Mouse (Mus musculus) embryonic facial prominence, embryonic 15.5 days (tissue): Measurements from ENCODE around the gene Map2k3. TPM values are rescaled to one million over a fixed set of nuclear protein-coding genes. Genes with fewer than 3 reads are reported as not detected.
"Not testable (repeated sequence)": the region's sequence is repeated elsewhere in the genome, so short reads cannot be mapped to it uniquely, and the experiment has no call there.

Experiments
- ATAC-seq: fragments of 200-750 bp; cut with Nextera tagmentation; 2 replicates; pipeline ENCODE4 v1.8.0; 2017; ENCODE audit warnings: low read depth, moderate TSS enrichment; ENCODE audit not compliant: insufficient number of reproducible peaks, low FRiP score, low TSS enrichment
- H3K27ac ChIP-seq: fragments of 300-500 bp; sonication (generic); replicated peaks from 2 replicates; pipeline ENCODE4 v1.5.1; 2015; ENCODE audit warnings: mild to moderate bottlenecking, inconsistent platforms
- H3K27me3 ChIP-seq: fragments of 300-500 bp; sonication (generic); 2 replicates; pipeline ENCODE4 v1.6.1; 2015; ENCODE audit warnings: inconsistent platforms
- H3K36me3 ChIP-seq: fragments of 300-500 bp; sonication (generic); 2 replicates; pipeline ENCODE4 v1.6.1; 2015; ENCODE audit warnings: mild to moderate bottlenecking, inconsistent platforms
- H3K4me1 ChIP-seq: fragments of 300-500 bp; sonication (generic); 2 replicates; pipeline ENCODE4 v1.6.1; 2015; ENCODE audit warnings: inconsistent platforms
- H3K4me2 ChIP-seq: fragments of 300-500 bp; sonication (generic); replicated peaks from 2 replicates; pipeline ENCODE4 v1.6.1; 2015; ENCODE audit warnings: mild to moderate bottlenecking, inconsistent platforms
- H3K4me3 ChIP-seq: fragments of 300-500 bp; sonication (generic); replicated peaks from 2 replicates; pipeline ENCODE4 v1.5.1; 2015; ENCODE audit warnings: mild to moderate bottlenecking, inconsistent platforms
- H3K9ac ChIP-seq: fragments of 300-500 bp; sonication (generic); 2 replicates; pipeline ENCODE4 v1.6.1; 2015; ENCODE audit warnings: inconsistent platforms
- H3K9me3 ChIP-seq: fragments of 300-500 bp; sonication (generic); replicated peaks from 2 replicates; pipeline ENCODE4 v1.6.1; 2016; ENCODE audit warnings: inconsistent platforms
- WGBS: fragments of 180-500 bp; shearing (Covaris S2); methylation state at CpG from one replicate; pipeline ENCODE4 v1.1.7; 2015; 5-methylcytosine and 5-hydroxymethylcytosine counted together
- polyA plus RNA-seq: library from polyadenylated mRNA; unstranded; fragments of >200 nt; fragmentation: Nextera tagmentation; extraction: Ambion mirVana; gene quantifications from 2 replicates; pipeline ENCODE4 v1.2.1, GENCODE M21; 2015

Gene Map2k3
- 102 and 113 TPM in 2 replicates for polyA plus RNA-seq

DNA sequence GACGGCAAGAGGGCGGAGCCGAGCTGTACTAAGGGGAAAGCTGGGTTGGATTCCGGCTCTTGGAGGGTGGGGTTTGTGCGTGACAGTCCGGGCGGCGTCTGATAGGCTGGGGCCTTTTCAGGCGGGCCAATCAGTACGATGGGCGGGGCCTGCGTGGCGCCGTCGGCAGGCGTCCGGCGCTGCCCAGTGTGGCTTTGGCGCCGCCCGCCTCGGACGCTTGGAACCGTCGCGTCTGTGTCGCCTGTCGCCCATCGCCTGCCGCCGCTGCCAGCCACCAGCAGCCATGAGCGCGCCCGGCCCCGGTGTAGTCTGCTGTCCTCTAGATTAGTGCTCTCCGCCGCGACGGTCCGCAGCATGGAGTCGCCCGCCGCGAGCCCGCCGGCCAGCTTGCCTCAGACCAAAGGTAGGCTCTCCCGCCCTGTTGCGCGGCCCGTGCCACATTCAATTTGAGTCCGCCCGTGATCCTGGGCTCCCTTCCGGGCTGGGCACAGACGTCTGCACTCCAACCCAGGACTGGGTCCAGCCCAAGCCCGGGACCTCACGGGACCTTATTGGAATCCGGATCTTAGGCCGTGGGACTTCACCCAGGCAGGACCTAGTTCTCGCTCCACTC is at the start of gene Map2k3:
Map2k3 (plus strand) TSS at position 165 of the 613 bp plus-strand sequence.
- under 1% methylated on average over 55 of the region's 59 CpGs for WGBS
- Histone ChIP-seq H3K36me3 (no peaks in the 10 kb centered on the region), H3K4me1 (peaks cover 50% of the 10 kb centered on the region)

DNA sequence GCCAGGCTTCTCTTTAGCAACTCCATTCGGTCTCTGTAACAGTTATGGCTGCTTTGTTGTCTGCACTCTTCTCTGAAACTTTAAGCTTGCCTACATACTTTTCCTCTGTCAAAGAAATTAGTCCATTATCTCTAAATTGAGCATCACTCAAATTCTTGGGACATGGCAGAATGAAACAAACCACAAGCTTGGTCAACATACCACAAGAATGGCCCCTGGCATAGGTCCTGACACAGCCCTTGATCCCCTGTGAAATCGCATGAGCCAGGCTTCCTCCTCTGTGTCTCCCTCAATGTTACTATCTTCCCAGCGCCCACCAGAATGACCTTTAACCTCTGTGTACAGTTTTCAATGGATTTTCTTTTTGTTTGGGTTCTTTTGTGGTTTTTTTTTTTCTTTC is 49.4 kb upstream of the Map2k3 start:
- Histone ChIP-seq H3K4me3 (no peak overlapping the region), H3K9me3 (no peaks in the 10 kb centered on the region), H3K4me1 (peaks cover 14% of the 10 kb centered on the region), H3K9ac (no peak overlapping the region), H3K27me3 (no peaks in the 10 kb centered on the region), H3K36me3 (no peaks in the 10 kb centered on the region), H3K4me2 (no peak overlapping the region), H3K27ac (no peak overlapping the region)
- ATAC-seq: no peak
- WGBS: 60% methylated on average over 3 of the region's 3 CpGs

More for the DNA sequence above, at the start of gene Map2k3:
- peak within 1 kb of the TSS; percentile 79 for H3K4me2 ChIP-seq
- peak within 1 kb of the TSS; percentile 66 for H3K9ac ChIP-seq
- peak within 1 kb of the TSS; percentile 81 for H3K4me3 ChIP-seq
- peak within 1 kb of the TSS; percentile 76 for H3K27ac ChIP-seq
- no peaks in the 10 kb centered on the region for H3K9me3 ChIP-seq
- H3K27me3 ChIP-seq: no peaks in the 10 kb centered on the region
- peak; percentile 97 for ATAC-seq

DNA sequence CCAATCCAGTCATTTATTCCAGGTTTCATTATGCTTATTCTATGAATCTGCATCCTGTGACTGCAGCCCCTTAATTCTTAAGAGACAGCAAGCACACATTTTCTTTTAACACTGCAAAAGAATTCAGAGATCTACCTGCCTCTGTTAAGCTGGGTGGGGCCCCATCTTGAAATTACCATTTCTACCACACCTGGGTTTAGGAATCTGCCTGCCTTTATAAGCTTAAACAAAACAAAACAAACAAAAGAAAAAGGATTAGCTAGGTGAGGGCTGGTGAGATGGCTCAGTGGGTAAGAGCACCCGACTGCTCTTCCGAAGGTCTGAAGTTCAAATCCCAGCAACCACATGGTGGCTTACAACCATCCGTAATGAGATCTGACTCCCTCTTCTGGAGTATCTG is 44.8 kb upstream of the Map2k3 start:
- not testable (repeated sequence) for H3K36me3 ChIP-seq, H3K27me3 ChIP-seq, H3K4me2 ChIP-seq, ATAC-seq, H3K9me3 ChIP-seq, H3K4me1 ChIP-seq, H3K4me3 ChIP-seq, H3K27ac ChIP-seq, H3K9ac ChIP-seq
- WGBS: 68% methylated on average over 3 of the region's 3 CpGs

DNA sequence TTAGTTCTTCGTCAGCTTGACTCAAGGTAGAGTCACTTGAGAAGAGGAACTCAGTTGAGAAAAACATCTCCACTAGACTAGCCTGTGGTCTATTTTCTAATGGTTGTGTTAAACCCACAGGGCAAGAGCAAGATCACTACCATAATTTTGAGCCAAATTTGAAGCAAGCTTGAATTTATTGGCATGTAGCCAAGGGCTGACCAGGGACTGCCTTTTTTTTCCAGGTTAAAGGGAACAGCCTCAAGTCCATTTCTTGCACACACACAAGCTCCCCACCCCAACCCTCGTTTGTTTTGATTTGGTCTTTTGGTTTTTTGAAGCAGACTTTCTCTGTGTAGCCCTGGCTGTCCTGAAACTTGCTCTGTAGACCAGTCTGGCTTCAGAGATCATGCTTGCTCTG is 42.0 kb upstream of the Map2k3 start:
- Histone ChIP-seq H3K4me1 (no peaks in the 10 kb centered on the region), H3K4me3 (no peak overlapping the region), H3K9ac (no peak overlapping the region), H3K9me3 (no peaks in the 10 kb centered on the region), H3K4me2 (no peak overlapping the region), H3K36me3 (no peaks in the 10 kb centered on the region), H3K27ac (no peak overlapping the region), H3K27me3 (no peaks in the 10 kb centered on the region)
- 47% methylated on average over 2 of the region's 2 CpGs for WGBS
- no peak for ATAC-seq

DNA sequence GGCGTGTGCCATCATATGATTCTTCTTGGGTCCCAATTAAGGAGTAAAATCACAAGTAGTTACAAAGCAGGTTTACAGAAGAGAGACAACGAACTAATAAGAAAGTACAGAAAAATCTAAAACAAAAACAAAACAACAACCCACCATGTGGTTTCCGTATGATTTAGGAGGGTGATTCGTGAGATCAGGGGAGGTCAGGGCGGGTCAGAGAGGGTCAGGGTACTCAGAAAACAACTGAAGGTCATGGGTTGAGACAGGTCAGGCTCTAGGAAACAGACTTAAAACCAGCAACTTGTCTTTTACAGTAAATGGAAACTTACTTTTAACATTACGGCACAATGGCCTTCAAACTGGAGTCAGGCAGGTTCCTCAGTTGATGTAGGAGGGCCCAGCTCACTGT is 41.5 kb upstream of the Map2k3 start:
- no peak overlapping the region for H3K9ac ChIP-seq
- H3K27ac ChIP-seq: no peak overlapping the region
- no peaks in the 10 kb centered on the region for H3K4me1 ChIP-seq
- H3K4me2 ChIP-seq: no peak overlapping the region
- no peak overlapping the region for H3K4me3 ChIP-seq
- no peak for ATAC-seq
- H3K36me3 ChIP-seq: no peaks in the 10 kb centered on the region
- H3K9me3 ChIP-seq: no peaks in the 10 kb centered on the region
- H3K27me3 ChIP-seq: no peaks in the 10 kb centered on the region
- 35% methylated on average over 6 of the region's 6 CpGs for WGBS

DNA sequence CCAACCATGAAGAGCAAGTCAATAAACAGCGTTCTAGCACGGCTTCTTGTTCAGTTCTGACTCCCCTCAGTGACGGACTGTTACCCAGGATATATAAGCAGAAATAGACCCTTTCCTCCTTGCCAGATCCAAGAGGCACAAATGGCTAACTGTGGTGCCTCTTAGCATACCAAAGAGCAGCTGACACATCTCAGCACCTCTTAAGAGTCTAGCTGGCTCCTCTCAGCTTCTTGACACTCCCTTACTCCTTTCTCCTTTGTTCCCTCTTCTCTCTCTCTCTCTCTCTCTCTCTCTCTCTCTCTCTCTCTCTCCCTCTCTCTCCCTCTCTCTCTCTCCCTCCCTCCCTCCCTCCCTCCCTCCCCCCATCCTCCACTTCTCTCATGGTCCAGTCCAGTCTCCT is 41.1 kb upstream of the Map2k3 start:
- no peak overlapping the region for H3K9ac ChIP-seq
- H3K27ac ChIP-seq: no peak overlapping the region
- H3K9me3 ChIP-seq: no peaks in the 10 kb centered on the region
- H3K36me3 ChIP-seq: no peaks in the 10 kb centered on the region
- no peak for ATAC-seq
- H3K4me3 ChIP-seq: no peak overlapping the region
- WGBS: 62% methylated on average over 3 of the region's 3 CpGs
- 0 out of 2 replicates have a peak, but pooled peaks cover 2% of the 10 kb centered on the region for H3K4me1 ChIP-seq
- no peak overlapping the region for H3K4me2 ChIP-seq
- H3K27me3 ChIP-seq: no peaks in the 10 kb centered on the region

DNA sequence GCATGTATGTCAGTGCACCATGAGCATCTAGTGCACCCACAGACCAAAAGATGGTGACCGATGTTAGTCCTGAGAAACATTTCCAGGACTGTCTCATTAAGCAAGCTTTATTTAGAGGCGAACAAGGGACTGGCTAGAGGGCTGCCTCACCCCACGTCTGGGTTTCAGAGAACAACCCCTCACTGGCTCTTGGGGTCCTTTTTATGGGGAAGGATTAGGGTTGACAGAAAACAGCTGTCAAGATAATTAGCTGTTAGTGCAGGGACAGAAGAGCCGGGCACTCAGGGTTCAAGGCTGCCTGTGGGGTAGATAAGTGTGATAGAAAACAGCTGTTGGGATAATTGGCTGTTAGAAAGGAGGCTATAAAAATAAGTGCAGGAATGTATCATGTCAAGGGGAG is 35.9 kb upstream of the Map2k3 start:
- Histone ChIP-seq H3K4me3 (no peak overlapping the region), H3K9me3 (no peaks in the 10 kb centered on the region), H3K4me1 (0 out of 2 replicates have a peak, but pooled peaks cover 8% of the 10 kb centered on the region), H3K27ac (no peak overlapping the region), H3K36me3 (no peaks in the 10 kb centered on the region), H3K9ac (no peak overlapping the region), H3K4me2 (no peak overlapping the region), H3K27me3 (no peaks in the 10 kb centered on the region)
- 12% methylated on average over 4 of the region's 4 CpGs for WGBS
- ATAC-seq: no peak; the same call in 1 of the 2 replicates

DNA sequence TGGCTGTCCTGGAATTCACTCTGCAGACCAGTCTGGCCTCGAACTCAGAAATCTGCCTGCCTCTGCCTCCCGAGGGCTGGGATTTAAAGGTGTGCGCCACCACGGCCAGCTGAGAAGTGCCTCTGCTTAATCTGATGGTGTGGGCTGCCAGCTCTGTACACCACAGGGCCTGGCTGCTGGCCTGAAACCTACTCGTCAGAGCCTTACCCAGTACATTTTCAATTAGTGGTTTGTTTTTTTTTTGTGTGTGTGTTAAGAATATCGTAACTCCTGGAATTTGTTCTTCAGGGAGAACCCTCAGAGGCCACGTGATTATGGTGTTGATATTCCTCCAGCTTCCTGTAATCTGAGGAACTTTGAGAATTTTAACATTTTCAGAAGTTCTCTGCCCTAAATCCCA is 29.8 kb upstream of the Map2k3 start:
- Histone ChIP-seq H3K9me3 (no peaks in the 10 kb centered on the region), H3K36me3 (peaks cover 35% of the 10 kb centered on the region), H3K9ac (no peak overlapping the region), H3K27me3 (no peaks in the 10 kb centered on the region), H3K4me3 (no peak overlapping the region), H3K4me1 (no peaks in the 10 kb centered on the region), H3K27ac (no peak overlapping the region), H3K4me2 (no peak overlapping the region)
- 60% methylated on average over 7 of the region's 7 CpGs for WGBS
- ATAC-seq: no peak

DNA sequence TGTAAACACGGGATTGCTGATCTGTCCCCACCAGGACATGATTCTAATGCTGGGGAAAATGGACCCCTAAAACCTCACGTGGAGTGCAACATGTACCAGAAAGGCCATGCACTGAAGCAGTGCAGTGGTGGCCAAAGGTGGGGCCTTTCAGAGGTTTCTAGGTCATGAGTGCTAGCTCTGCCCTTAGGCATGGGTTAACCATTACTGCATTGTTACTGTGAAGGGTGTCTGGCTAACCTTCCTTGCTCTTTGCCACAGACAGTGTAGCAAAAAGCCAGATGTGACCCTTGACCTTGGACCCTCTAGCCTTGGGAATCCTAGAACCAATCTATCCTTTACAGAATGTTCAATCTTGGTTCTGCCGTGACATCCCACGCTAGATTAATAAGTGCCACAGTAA is 29.3 kb upstream of the Map2k3 start:
- Histone ChIP-seq H3K36me3 (peaks cover 35% of the 10 kb centered on the region), H3K4me1 (no peaks in the 10 kb centered on the region), H3K9ac (no peak overlapping the region), H3K4me2 (no peak overlapping the region), H3K9me3 (no peaks in the 10 kb centered on the region), H3K27ac (no peak overlapping the region), H3K4me3 (no peak overlapping the region), H3K27me3 (no peaks in the 10 kb centered on the region)
- WGBS: 27% methylated on average over 4 of the region's 4 CpGs
- ATAC-seq: no peak

DNA sequence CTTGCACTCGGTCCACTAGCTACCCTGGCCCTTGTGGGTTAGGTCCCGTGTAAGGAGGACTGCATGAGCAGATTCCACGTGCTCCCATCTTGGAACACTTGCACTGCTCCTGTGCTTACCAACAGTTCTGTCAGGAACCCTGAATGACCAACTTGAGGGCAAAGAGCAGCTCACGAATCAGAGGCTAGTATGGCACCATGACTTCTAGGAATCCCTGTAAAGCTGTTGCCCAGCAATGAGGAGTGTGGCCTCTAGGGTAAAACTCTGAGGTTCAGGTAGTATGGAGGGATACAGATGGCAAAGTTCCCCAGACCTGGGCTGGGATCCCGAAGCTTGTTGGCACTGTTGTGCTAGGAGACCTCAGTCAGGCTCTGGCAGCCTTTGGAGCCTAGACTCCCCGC is 28.2 kb upstream of the Map2k3 start:
- no peak overlapping the region for H3K4me3 ChIP-seq
- H3K27ac ChIP-seq: no peak overlapping the region
- peaks cover 35% of the 10 kb centered on the region for H3K36me3 ChIP-seq
- H3K9me3 ChIP-seq: no peaks in the 10 kb centered on the region
- WGBS: 86% methylated on average over 6 of the region's 6 CpGs
- H3K9ac ChIP-seq: no peak overlapping the region
- no peaks in the 10 kb centered on the region for H3K4me1 ChIP-seq
- no peaks in the 10 kb centered on the region for H3K27me3 ChIP-seq
- H3K4me2 ChIP-seq: no peak overlapping the region
- no peak for ATAC-seq

DNA sequence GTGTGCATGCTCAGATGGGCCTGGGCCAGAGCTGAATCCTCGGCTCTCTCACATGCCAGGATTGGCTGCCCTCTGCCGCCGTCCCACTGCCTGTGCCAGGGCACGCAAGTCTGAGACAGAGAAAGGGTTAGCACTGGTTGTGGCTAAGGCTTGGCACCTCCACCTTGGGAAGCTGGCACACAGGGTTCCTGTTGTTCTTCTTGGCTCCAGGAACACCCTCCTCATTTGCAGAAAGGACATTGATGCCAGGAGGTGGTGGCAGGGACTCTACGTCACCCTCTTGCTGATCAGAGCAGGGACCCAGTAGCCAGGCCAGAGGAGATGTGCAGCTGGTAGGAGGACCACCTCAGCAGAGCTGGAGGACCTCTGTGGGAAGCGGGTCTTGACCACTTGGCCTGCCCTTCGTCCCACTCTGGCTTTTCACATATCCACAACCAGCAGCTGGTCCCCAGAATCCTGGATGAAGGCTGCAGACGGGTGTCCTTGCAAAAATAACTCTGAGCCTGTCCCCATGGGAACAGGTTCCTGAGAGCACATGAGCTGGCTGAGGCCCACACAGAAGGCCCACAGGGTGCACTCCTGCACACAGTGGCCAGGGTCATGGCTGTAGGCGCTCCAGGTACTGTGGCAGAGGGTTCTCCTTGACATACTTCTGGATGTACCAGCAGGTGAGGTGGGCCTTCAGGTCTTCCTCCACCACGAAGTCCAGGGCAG is 26.3 kb upstream of the Map2k3 start:
- ATAC-seq: no peak
- no peaks in the 10 kb centered on the region for H3K27me3 ChIP-seq
- WGBS: 90% methylated on average over 10 of the region's 10 CpGs

DNA sequence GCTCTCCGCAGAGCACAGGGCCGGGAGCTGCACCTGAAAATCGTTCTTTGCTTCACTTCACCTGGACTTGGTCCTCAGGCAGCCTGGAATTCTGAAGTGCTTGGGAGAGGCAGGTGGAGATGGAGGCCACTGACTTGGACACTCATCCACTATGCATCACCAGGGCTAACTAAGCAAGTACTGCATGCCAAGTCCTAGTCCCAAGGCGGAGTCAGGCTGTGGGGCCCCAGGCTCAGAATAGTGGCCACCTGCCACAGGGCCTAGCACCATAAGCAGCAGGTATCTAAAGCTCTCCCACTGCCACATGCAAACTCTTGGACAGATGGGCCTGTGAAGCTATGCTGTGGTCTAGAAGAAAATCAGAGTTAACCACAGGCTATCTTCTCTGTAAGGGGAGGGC is 25.4 kb upstream of the Map2k3 start:
- 92% methylated on average over 4 of the region's 4 CpGs for WGBS
- no peak overlapping the region for H3K27ac ChIP-seq
- no peak overlapping the region for H3K9ac ChIP-seq

More for the DNA sequence above, 26.3 kb upstream of the Map2k3 start:
- no peak overlapping the region for H3K4me3 ChIP-seq
- H3K36me3 ChIP-seq: peaks cover 35% of the 10 kb centered on the region
- H3K9ac ChIP-seq: no peak overlapping the region
- H3K27ac ChIP-seq: no peak overlapping the region
- H3K9me3 ChIP-seq: no peaks in the 10 kb centered on the region
- no peak overlapping the region for H3K4me2 ChIP-seq
- no peaks in the 10 kb centered on the region for H3K4me1 ChIP-seq

More for the DNA sequence above, 25.4 kb upstream of the Map2k3 start:
- Histone ChIP-seq H3K36me3 (peaks cover 35% of the 10 kb centered on the region), H3K9me3 (no peaks in the 10 kb centered on the region), H3K27me3 (no peaks in the 10 kb centered on the region), H3K4me2 (no peak overlapping the region), H3K4me1 (peaks cover 1% of the 10 kb centered on the region; the same call in 1 of the 2 replicates), H3K4me3 (no peak overlapping the region)
- no peak for ATAC-seq
